Mouse (Mus musculus): ENCODE measurements around the gene Nfs1.
"Not testable (repeated sequence)": the region's sequence is repeated elsewhere in the genome, so short reads cannot be mapped to it uniquely, and the experiment has no call there.

Gene Nfs1

GRCm38 (mm10) chr2:156145486-156146130 lies 1.6 kb upstream of the Nfs1 start:
- no peak for DNase-seq (ENCODE audit: low spot score in 2 of 2)

- DNase-seq (ENCODE audit: low spot score in 2 of 2) = no peak
Observed at GRCm38 (mm10) chr2:156143367-156143766, 619 bp downstream of the Nfs1 start.

GRCm38 (mm10) chr2:156142820-156143219 lies 1.2 kb downstream of the Nfs1 start:
- no peak for DNase-seq (ENCODE audit: low spot score in 2 of 2)

- DNase-seq (ENCODE audit: low spot score in 2 of 2) = peak in 1 of 2 experiments; percentile 9
Observed at GRCm38 (mm10) chr2:156135695-156136094, 8.3 kb downstream of the Nfs1 start.

GRCm38 (mm10) chr2:156134161-156134560 lies 9.8 kb downstream of the Nfs1 start:
- peak in 1 of 2 experiments; percentile 12 for DNase-seq (ENCODE audit: low spot score in 2 of 2)

GRCm38 (mm10) chr2:156126992-156127391 lies 17.0 kb downstream of the Nfs1 start, which contains the start of gene Gm28036:
Gene Gm28036, minus strand, starts transcription at chr2:156127092.
- no peak for DNase-seq (ENCODE audit: low spot score in 2 of 2)

- DNase-seq (ENCODE audit: low spot score in 2 of 2) = no peak
Observed at GRCm38 (mm10) chr2:156123731-156124130, 20.3 kb downstream of the Nfs1 start.

GRCm38 (mm10) chr2:156119566-156119965 lies 24.4 kb downstream of the Nfs1 start:
- no peak for DNase-seq (ENCODE audit: low spot score in 2 of 2)

- not testable (repeated sequence) for DNase-seq (ENCODE audit: low spot score in 2 of 2)
Observed at GRCm38 (mm10) chr2:156112080-156112423, 31.9 kb downstream of the Nfs1 start.

GRCm38 (mm10) chr2:156111358-156112079 lies 32.5 kb downstream of the Nfs1 start, which contains the start of the genes Cpne1 and Rbm12:
Gene Cpne1, minus strand, starts transcription at chr2:156111965.
Gene Rbm12, minus strand, starts transcription at chr2:156111978.
- DNase-seq (ENCODE audit: low spot score in 2 of 2) = peak; percentile 94 to 95

- DNase-seq (ENCODE audit: low spot score in 2 of 2) = peak in 1 of 2 experiments; percentile 39
Observed at GRCm38 (mm10) chr2:156110627-156111357, 33.2 kb downstream of the Nfs1 start.

GRCm38 (mm10) chr2:156091926-156092325 lies 52.1 kb downstream of the Nfs1 start:
- DNase-seq (ENCODE audit: low spot score in 2 of 2) = peak in 1 of 2 experiments; percentile 11

GRCm38 (mm10) chr2:156089799-156090198 lies 54.2 kb downstream of the Nfs1 start:
- DNase-seq (ENCODE audit: low spot score in 2 of 2) = peak in 1 of 2 experiments; percentile 25

GRCm38 (mm10) chr2:156087391-156088110 lies 56.4 kb downstream of the Nfs1 start:
- DNase-seq (ENCODE audit: low spot score in 2 of 2) = peak in 1 of 2 experiments; percentile 9

- DNase-seq (ENCODE audit: low spot score in 2 of 2) = peak in 1 of 2 experiments; percentile 11
Observed at GRCm38 (mm10) chr2:156084541-156084940, 59.4 kb downstream of the Nfs1 start.

GRCm38 (mm10) chr2:156080391-156080790 lies 63.6 kb downstream of the Nfs1 start:
- DNase-seq (ENCODE audit: low spot score in 2 of 2) = peak in 1 of 2 experiments; percentile 17

- peak in 1 of 2 experiments; percentile 14 for DNase-seq (ENCODE audit: low spot score in 2 of 2)
Observed at GRCm38 (mm10) chr2:156079674-156080073, 64.3 kb downstream of the Nfs1 start.

GRCm38 (mm10) chr2:156079183-156079560 lies 64.8 kb downstream of the Nfs1 start:
- DNase-seq (ENCODE audit: low spot score in 2 of 2) = peak in 1 of 2 experiments; percentile 18

- peak in 1 of 2 experiments; percentile 21 for DNase-seq (ENCODE audit: low spot score in 2 of 2)
Observed at GRCm38 (mm10) chr2:156078421-156079182, 65.4 kb downstream of the Nfs1 start.

GRCm38 (mm10) chr2:156077461-156077860 lies 66.5 kb downstream of the Nfs1 start:
- peak in 1 of 2 experiments; percentile 19 for DNase-seq (ENCODE audit: low spot score in 2 of 2)

- peak in 1 of 2 experiments; percentile 22 for DNase-seq (ENCODE audit: low spot score in 2 of 2)
Observed at GRCm38 (mm10) chr2:156073725-156074124, 70.3 kb downstream of the Nfs1 start.

All from right cerebral cortex, postnatal 10 days (tissue).